Mouse (Mus musculus): Measurements from ENCODE around the gene Heg1. TPM values are rescaled to one million over a fixed set of nuclear protein-coding genes. Genes with fewer than 3 reads are reported as not detected.

The Heg1 gene
- polyA plus RNA-seq, 1 experiment from 2014 or later: 40.7 TPM

DNA sequence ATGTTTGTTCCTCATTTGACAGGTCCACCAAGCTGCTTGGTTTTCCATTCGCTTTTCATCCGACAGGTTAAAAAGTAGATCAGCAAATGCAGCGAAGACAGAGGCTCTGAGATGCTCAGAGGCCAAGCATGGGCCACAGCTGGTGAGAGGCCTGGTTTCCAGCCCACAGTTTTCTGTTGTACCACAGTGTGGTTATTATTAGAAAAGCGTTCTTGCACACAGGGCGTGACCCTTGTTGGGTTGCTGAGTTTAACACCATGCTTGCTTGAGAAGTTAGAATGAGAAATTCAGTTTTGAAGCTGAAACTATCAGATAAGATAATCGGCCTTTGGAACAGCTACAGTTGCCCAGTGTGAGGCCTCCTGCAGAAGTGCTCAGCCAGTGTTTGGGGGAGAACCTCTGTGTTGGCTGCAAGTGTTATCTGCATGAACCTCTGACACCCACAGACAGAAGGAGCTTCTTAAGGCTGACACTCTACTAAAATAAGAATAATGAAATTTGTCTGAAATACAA, 48.1 kb downstream of the Heg1 start:
- Histone ChIP-seq H3K27me3 (ENCODE audit: control insufficient read depth, insufficient read depth, low read length) (no peaks in the 10 kb centered on the region), H3K4me1 (ENCODE audit: control insufficient read depth, insufficient read depth, low read length) (peaks cover 31% of the 10 kb centered on the region), H3K4me3 (ENCODE audit: low read depth, low read length) (no peak overlapping the region), H3K27ac (ENCODE audit: low read depth, low read length) (peak overlapping the region; percentile 25; the same call in 1 of the 2 replicates), H3K9me3 (ENCODE audit: control insufficient read depth, low read length) (no peaks in the 10 kb centered on the region), H3K4me2 (no peak overlapping the region), H3K9ac (ENCODE audit: low read length) (no peak overlapping the region), H3K36me3 (ENCODE audit: control insufficient read depth, insufficient read depth, low read length) (peaks cover 16% of the 10 kb centered on the region)
- DNase-seq (ENCODE audit: low spot score, missing footprints) (no peak), ATAC-seq (ENCODE audit: low FRiP score) (no peak)
- WGBS: 81% methylated on average over 6 of the region's 6 CpGs

GRCm38 (mm10) chr16:33732846-33733580, 48.8 kb downstream of the Heg1 start:
- H3K9ac ChIP-seq (ENCODE audit: low read length): no peak overlapping the region
- ATAC-seq (ENCODE audit: low FRiP score) (no peak), DNase-seq (ENCODE audit: low spot score, missing footprints) (no peak)
- no peak overlapping the region for H3K4me3 ChIP-seq (ENCODE audit: low read depth, low read length)
- peaks cover 35% of the 10 kb centered on the region for H3K4me1 ChIP-seq (ENCODE audit: control insufficient read depth, insufficient read depth, low read length)
- H3K4me2 ChIP-seq: no peak overlapping the region
- peaks cover 12% of the 10 kb centered on the region for H3K36me3 ChIP-seq (ENCODE audit: control insufficient read depth, insufficient read depth, low read length)
- H3K9me3 ChIP-seq (ENCODE audit: control insufficient read depth, low read length): no peaks in the 10 kb centered on the region
- 73% methylated on average over 15 of the region's 15 CpGs for WGBS
- H3K27me3 ChIP-seq (ENCODE audit: control insufficient read depth, insufficient read depth, low read length): no peaks in the 10 kb centered on the region
- peak overlapping the region; percentile 25; the same call in 1 of the 2 replicates for H3K27ac ChIP-seq (ENCODE audit: low read depth, low read length)

DNA sequence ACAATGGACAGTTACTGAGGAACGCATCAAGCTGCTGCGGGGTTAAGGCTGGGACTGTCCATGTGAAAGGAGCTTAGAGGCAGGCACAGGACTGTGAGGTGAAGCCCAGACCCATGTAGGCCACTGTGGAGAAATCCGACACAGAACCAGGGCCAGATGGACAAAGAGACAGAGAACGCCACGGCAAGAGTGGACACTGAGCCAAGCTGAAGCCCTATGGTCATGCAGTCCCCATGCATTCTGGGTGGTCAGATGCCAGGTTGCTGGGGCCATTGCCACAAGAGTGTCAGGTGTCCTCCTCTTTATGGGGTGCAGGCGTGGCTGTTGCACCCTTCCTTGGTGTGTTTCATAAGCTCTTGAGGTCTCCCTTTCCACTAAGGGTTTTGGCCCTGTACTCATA, 49.7 kb downstream of the Heg1 start:
- no peak for DNase-seq (ENCODE audit: low spot score, missing footprints)
- H3K27me3 ChIP-seq (ENCODE audit: control insufficient read depth, insufficient read depth, low read length): no peaks in the 10 kb centered on the region
- ATAC-seq (ENCODE audit: low FRiP score): no peak
- H3K4me2 ChIP-seq: no peak overlapping the region
- no peak overlapping the region for H3K4me3 ChIP-seq (ENCODE audit: low read depth, low read length)
- H3K27ac ChIP-seq (ENCODE audit: low read depth, low read length): peak overlapping the region; percentile 80
- peaks cover 34% of the 10 kb centered on the region for H3K4me1 ChIP-seq (ENCODE audit: control insufficient read depth, insufficient read depth, low read length)
- 76% methylated on average over 6 of the region's 6 CpGs for WGBS
- H3K9me3 ChIP-seq (ENCODE audit: control insufficient read depth, low read length): no peaks in the 10 kb centered on the region
- H3K36me3 ChIP-seq (ENCODE audit: control insufficient read depth, insufficient read depth, low read length): peaks cover 12% of the 10 kb centered on the region
- no peak overlapping the region for H3K9ac ChIP-seq (ENCODE audit: low read length)

DNA sequence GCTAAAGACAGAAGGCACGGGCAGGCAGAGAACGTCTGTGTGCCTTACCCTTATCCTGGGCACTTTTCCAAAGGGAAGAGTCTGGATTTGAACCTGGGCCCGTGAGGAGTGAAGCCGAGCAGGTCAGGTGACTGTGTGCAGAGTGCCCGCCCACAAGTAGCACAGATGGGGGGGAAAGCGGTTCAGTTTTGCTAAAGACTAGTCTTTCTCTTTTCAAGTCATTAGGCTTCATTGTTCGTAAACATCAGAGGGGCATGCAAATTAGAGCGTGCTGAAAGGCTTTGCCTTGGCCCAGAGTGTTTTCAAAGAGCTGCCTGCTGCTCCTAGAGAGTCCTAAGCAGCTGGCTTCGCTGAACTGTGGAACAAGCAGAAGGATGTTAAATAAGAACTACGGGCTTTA, 50.4 kb downstream of the Heg1 start:
- 12% methylated on average over 10 of the region's 10 CpGs for WGBS
- H3K9me3 ChIP-seq (ENCODE audit: control insufficient read depth, low read length): no peaks in the 10 kb centered on the region
- H3K36me3 ChIP-seq (ENCODE audit: control insufficient read depth, insufficient read depth, low read length): peaks cover 12% of the 10 kb centered on the region
- H3K4me1 ChIP-seq (ENCODE audit: control insufficient read depth, insufficient read depth, low read length): peaks cover 34% of the 10 kb centered on the region
- H3K4me3 ChIP-seq (ENCODE audit: low read depth, low read length): no peak overlapping the region
- DNase-seq (ENCODE audit: low spot score, missing footprints) (peak; percentile 91), ATAC-seq (ENCODE audit: low FRiP score) (peak; percentile 86)
- no peaks in the 10 kb centered on the region for H3K27me3 ChIP-seq (ENCODE audit: control insufficient read depth, insufficient read depth, low read length)
- peak overlapping the region; percentile 80 for H3K27ac ChIP-seq (ENCODE audit: low read depth, low read length)
- no peak overlapping the region for H3K4me2 ChIP-seq
- no peak overlapping the region for H3K9ac ChIP-seq (ENCODE audit: low read length)

GRCm38 (mm10) chr16:33735238-33735637, 51.1 kb downstream of the Heg1 start:
- Histone ChIP-seq H3K4me1 (ENCODE audit: control insufficient read depth, insufficient read depth, low read length) (peaks cover 34% of the 10 kb centered on the region), H3K36me3 (ENCODE audit: control insufficient read depth, insufficient read depth, low read length) (peaks cover 9% of the 10 kb centered on the region), H3K9ac (ENCODE audit: low read length) (no peak overlapping the region), H3K4me2 (no peak overlapping the region), H3K4me3 (ENCODE audit: low read depth, low read length) (no peak overlapping the region), H3K27ac (ENCODE audit: low read depth, low read length) (peak overlapping the region; percentile 80), H3K27me3 (ENCODE audit: control insufficient read depth, insufficient read depth, low read length) (no peaks in the 10 kb centered on the region), H3K9me3 (ENCODE audit: control insufficient read depth, low read length) (no peaks in the 10 kb centered on the region)
- DNase-seq (ENCODE audit: low spot score, missing footprints) (no peak), ATAC-seq (ENCODE audit: low FRiP score) (no peak)
- WGBS: 39% methylated on average over 5 of the region's 5 CpGs

DNA sequence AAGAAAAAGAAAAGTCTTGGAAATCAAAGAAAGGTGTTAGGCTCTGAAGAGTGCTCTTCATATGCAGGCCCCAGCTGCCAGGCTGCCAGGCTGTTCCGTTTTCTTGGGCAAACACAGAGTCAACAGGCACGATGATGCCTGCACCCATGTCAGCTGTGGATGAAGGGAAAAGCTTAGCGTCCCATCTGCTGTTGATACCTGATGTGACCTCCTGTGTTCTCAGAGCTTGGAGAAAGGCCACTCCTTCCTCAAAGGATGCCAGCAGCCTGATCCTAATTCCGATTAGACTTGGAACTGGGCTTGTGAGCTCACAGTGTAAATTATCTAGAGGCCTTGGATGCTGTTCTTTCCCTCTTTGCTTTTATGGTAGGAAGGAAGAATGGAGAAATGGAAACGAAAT, 51.6 kb downstream of the Heg1 start:
- ATAC-seq (ENCODE audit: low FRiP score) (no peak), DNase-seq (ENCODE audit: low spot score, missing footprints) (no peak)
- no peaks in the 10 kb centered on the region for H3K27me3 ChIP-seq (ENCODE audit: control insufficient read depth, insufficient read depth, low read length)
- H3K9me3 ChIP-seq (ENCODE audit: control insufficient read depth, low read length): no peaks in the 10 kb centered on the region
- H3K36me3 ChIP-seq (ENCODE audit: control insufficient read depth, insufficient read depth, low read length): peaks cover 5% of the 10 kb centered on the region; the same call in 1 of the 2 replicates
- H3K4me1 ChIP-seq (ENCODE audit: control insufficient read depth, insufficient read depth, low read length): peaks cover 34% of the 10 kb centered on the region
- no peak overlapping the region for H3K4me2 ChIP-seq
- peak overlapping the region; percentile 27; the same call in 1 of the 2 replicates for H3K27ac ChIP-seq (ENCODE audit: low read depth, low read length)
- H3K9ac ChIP-seq (ENCODE audit: low read length): no peak overlapping the region
- no peak overlapping the region for H3K4me3 ChIP-seq (ENCODE audit: low read depth, low read length)
- 46% methylated on average over 5 of the region's 5 CpGs for WGBS

DNA sequence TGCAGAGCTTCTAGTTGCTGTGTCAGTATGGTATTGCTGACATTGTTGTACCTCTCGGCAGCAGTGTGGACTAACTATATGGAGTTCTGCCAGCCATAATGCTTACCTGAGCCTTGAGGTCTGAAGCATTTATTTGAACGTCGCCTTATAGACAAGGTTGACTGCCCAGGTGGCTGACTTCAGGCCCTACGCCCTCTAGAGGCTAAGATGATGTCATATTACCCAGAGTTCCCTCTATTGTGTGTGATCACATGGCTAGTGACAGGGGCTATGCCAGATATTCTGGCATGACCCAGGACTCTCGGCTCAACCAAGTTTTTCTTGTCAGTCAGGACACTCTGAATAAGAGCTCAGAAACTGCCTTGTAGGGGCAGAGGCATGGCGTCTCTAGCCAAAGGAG, 52.6 kb downstream of the Heg1 start:
- H3K4me2 ChIP-seq: no peak overlapping the region
- WGBS: 82% methylated on average over 6 of the region's 6 CpGs
- ATAC-seq (ENCODE audit: low FRiP score): no peak
- no peak overlapping the region for H3K9ac ChIP-seq (ENCODE audit: low read length)
- peaks cover 35% of the 10 kb centered on the region for H3K4me1 ChIP-seq (ENCODE audit: control insufficient read depth, insufficient read depth, low read length)
- H3K9me3 ChIP-seq (ENCODE audit: control insufficient read depth, low read length): no peaks in the 10 kb centered on the region
- no peaks in the 10 kb centered on the region; the same call in 1 of the 2 replicates for H3K36me3 ChIP-seq (ENCODE audit: control insufficient read depth, insufficient read depth, low read length)
- H3K27ac ChIP-seq (ENCODE audit: low read depth, low read length): no peak overlapping the region
- no peaks in the 10 kb centered on the region for H3K27me3 ChIP-seq (ENCODE audit: control insufficient read depth, insufficient read depth, low read length)
- no peak for DNase-seq (ENCODE audit: low spot score, missing footprints)
- H3K4me3 ChIP-seq (ENCODE audit: low read depth, low read length): no peak overlapping the region

DNA sequence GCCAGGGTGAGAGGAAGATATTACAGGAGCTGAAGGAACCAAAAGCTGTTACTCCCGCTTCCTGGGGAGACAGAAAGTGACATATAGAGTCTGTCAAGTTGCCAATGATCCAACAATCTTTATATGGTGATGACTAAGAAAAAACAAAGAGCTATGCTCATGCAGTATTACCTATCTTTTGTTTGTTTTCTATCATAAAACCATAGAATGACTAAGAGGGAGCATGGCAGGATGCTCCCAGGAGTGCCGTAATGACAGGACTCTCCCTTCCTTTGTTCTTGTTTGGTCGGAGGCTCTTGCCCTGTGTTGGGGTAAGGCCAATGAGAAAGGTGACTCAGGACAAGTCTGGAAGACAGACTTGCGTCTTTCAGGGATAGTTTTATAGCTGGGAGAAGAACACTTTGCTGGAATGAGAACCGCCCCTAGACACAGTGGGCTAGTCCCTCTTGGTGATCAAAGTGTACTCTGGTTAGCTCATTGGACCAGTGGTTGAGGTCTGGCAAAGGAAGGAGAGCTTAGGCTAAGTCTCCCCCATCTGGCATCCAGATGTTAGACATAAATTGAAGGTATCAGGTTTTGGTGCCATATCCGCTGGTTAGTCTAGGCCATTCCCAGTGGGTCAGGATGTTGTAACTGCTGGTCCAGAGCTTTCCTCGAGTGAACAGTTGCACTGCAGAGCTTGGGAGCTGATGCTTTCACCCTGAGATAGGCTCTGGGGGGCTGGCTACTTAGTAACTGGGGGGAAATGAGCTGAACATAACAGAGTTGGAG, 55.0 kb downstream of the Heg1 start:
- peaks cover 29% of the 10 kb centered on the region for H3K4me1 ChIP-seq (ENCODE audit: control insufficient read depth, insufficient read depth, low read length)
- no peaks in the 10 kb centered on the region for H3K27me3 ChIP-seq (ENCODE audit: control insufficient read depth, insufficient read depth, low read length)
- ATAC-seq (ENCODE audit: low FRiP score) (no peak), DNase-seq (ENCODE audit: low spot score, missing footprints) (no peak)
- no peak overlapping the region for H3K4me2 ChIP-seq
- no peaks in the 10 kb centered on the region for H3K9me3 ChIP-seq (ENCODE audit: control insufficient read depth, low read length)
- H3K4me3 ChIP-seq (ENCODE audit: low read depth, low read length): no peak overlapping the region
- H3K36me3 ChIP-seq (ENCODE audit: control insufficient read depth, insufficient read depth, low read length): peaks cover 6% of the 10 kb centered on the region
- 78% methylated on average over 7 of the region's 7 CpGs for WGBS
- H3K27ac ChIP-seq (ENCODE audit: low read depth, low read length): no peak overlapping the region
- no peak overlapping the region for H3K9ac ChIP-seq (ENCODE audit: low read length)

GRCm38 (mm10) chr16:33739802-33740201, 55.6 kb downstream of the Heg1 start:
- whole genome bisulfite sequencing: 56% methylated on average over 3 of the region's 3 CpGs

More at GRCm38 (mm10) chr16:33739802-33740201, 55.6 kb downstream of the Heg1 start:
- Histone ChIP-seq H3K9ac (ENCODE audit: low read length) (no peak overlapping the region), H3K4me1 (ENCODE audit: control insufficient read depth, insufficient read depth, low read length) (peaks cover 22% of the 10 kb centered on the region), H3K36me3 (ENCODE audit: control insufficient read depth, insufficient read depth, low read length) (peaks cover 6% of the 10 kb centered on the region), H3K4me3 (ENCODE audit: low read depth, low read length) (no peak overlapping the region), H3K27ac (ENCODE audit: low read depth, low read length) (no peak overlapping the region), H3K27me3 (ENCODE audit: control insufficient read depth, insufficient read depth, low read length) (no peaks in the 10 kb centered on the region), H3K4me2 (no peak overlapping the region), H3K9me3 (ENCODE audit: control insufficient read depth, low read length) (no peaks in the 10 kb centered on the region)
- DNase-seq (ENCODE audit: low spot score, missing footprints): no peak
- peak; percentile 59 for ATAC-seq (ENCODE audit: low FRiP score)
